Mouse (Mus musculus) kidney, embryonic 15.5 days (tissue): ENCODE measurements around the gene Stpg4. TPM values are rescaled to one million over a fixed set of nuclear protein-coding genes. Genes with fewer than 3 reads are reported as not detected.

Experiments used
- ATAC-seq: fragments of 200-750 bp; cut with Nextera tagmentation; replicated peaks from 2 replicates; pipeline ENCODE4 v1.8.0; 2017; ENCODE audit warnings: moderate TSS enrichment; ENCODE audit not compliant: low FRiP score
- H3K27ac ChIP-seq: fragments of 300-500 bp; sonication (generic); 2 replicates; pipeline ENCODE4 v1.5.1; 2015; ENCODE audit warnings: mild to moderate bottlenecking, inconsistent platforms
- H3K27me3 ChIP-seq: fragments of 300-500 bp; sonication (generic); 2 replicates; pipeline ENCODE4 v1.6.1; 2015; ENCODE audit warnings: inconsistent platforms
- H3K36me3 ChIP-seq: fragments of 300-500 bp; sonication (generic); 2 replicates; pipeline ENCODE4 v1.6.1; 2015; ENCODE audit warnings: inconsistent platforms
- H3K4me1 ChIP-seq: fragments of 300-500 bp; sonication (generic); 2 replicates; pipeline ENCODE4 v1.6.1; 2015; ENCODE audit warnings: inconsistent platforms
- H3K4me2 ChIP-seq: fragments of 300-500 bp; sonication (generic); 2 replicates; pipeline ENCODE4 v1.6.1; 2015; ENCODE audit warnings: moderate library complexity, mild to moderate bottlenecking, inconsistent platforms
- H3K4me3 ChIP-seq: fragments of 300-500 bp; sonication (generic); replicated peaks from 2 replicates; pipeline ENCODE4 v1.5.1; 2015; ENCODE audit warnings: mild to moderate bottlenecking, inconsistent platforms
- H3K9ac ChIP-seq: fragments of 300-500 bp; sonication (generic); 2 replicates; pipeline ENCODE4 v1.6.1; 2015; ENCODE audit warnings: mild to moderate bottlenecking, inconsistent platforms
- H3K9me3 ChIP-seq: fragments of 300-500 bp; sonication (generic); replicated peaks from 2 replicates; pipeline ENCODE4 v1.6.1; 2016; ENCODE audit warnings: inconsistent platforms
- WGBS: fragments of 180-500 bp; shearing (Covaris S2); methylation state at CpG from one replicate; pipeline ENCODE4 v1.1.7; 2015; ENCODE audit warnings: mixed read lengths; 5-methylcytosine and 5-hydroxymethylcytosine counted together
- polyA plus RNA-seq: library from polyadenylated mRNA; unstranded; fragments of >200 nt; fragmentation: Nextera tagmentation; extraction: Ambion mirVana; gene quantifications from 2 replicates; pipeline ENCODE4 v1.2.1, GENCODE M21; 2015

Gene Stpg4
- not detected in 2 replicates for polyA plus RNA-seq

DNA sequence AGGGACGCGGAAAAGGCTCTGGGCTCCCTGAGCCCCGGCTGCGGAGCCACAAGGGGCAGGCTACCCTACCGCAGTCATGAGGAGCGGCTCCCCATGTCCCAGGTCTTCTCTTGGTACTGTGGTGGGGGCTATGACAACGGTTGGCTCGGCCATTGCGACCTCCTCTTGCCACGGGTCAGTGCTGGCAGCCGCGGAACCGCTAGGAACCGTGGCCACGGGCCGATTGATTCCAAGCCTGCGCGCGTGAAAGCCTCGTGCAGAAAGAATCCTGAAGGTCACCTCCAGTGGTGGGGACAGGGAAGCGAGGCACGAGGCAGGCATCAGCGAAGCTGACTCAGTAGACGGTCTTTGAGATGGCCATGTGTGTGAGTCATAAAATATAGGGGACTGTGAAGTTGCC, at the start of gene Stpg4:
TSS of gene Stpg4 (minus strand) at position 231 of the 400 bp plus-strand sequence.
- peak; percentile 46; the same call in 1 of the 2 replicates for ATAC-seq
- WGBS = 57% methylated on average over 24 of the region's 24 CpGs
- Histone ChIP-seq H3K9me3 (no peaks in the 10 kb centered on the region), H3K4me3 (no peak within 1 kb of the TSS), H3K27ac (no peak within 1 kb of the TSS), H3K4me2 (no peak within 1 kb of the TSS), H3K9ac (no peak within 1 kb of the TSS), H3K36me3 (peaks cover 39% of the 10 kb centered on the region), H3K27me3 (no peaks in the 10 kb centered on the region), H3K4me1 (no peaks in the 10 kb centered on the region)

DNA sequence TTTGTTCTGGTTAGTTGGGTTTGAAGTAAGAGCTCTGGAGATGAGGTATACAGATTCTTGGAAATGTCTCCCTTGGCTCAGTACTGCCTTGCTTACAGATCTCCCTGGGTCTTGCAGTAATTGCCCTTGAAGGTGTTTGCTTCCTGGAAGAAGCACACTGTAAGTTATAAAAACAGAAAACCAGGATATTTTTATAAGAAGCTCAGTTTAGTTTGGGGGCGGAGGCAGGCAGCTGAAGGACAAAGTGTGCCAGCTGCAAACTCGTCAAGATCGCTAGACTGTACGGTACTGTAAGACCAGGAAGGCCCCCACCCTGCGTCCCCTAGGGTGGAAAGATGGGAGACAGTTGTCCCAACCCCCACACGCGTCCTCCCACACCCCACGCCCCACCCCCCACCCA, 47.8 kb upstream of the Stpg4 start:
- H3K27me3 ChIP-seq = peaks cover 3% of the 10 kb centered on the region; the same call in 1 of the 2 replicates
- H3K9ac ChIP-seq = no peak overlapping the region
- ATAC-seq = no peak
- WGBS = 39% methylated on average over 8 of the region's 8 CpGs
- no peak overlapping the region for H3K27ac ChIP-seq
- H3K9me3 ChIP-seq = no peaks in the 10 kb centered on the region
- H3K4me2 ChIP-seq = peak overlapping the region; percentile 64; the same call in 1 of the 2 replicates
- H3K36me3 ChIP-seq = no peaks in the 10 kb centered on the region
- H3K4me3 ChIP-seq = no peak overlapping the region
- H3K4me1 ChIP-seq = peaks cover 34% of the 10 kb centered on the region

- 0% methylated on average over 7 of the region's 7 CpGs for WGBS
- H3K27ac ChIP-seq = 0 out of 2 replicates have a peak overlapping the region, but pooled peaks have one; percentile 63
- peak overlapping the region; percentile 64 for H3K4me2 ChIP-seq
- peak overlapping the region; percentile 40 for H3K4me3 ChIP-seq
- no peaks in the 10 kb centered on the region for H3K36me3 ChIP-seq
- 0 out of 2 replicates have a peak, but pooled peaks have one; percentile 7 for ATAC-seq
- peaks cover 3% of the 10 kb centered on the region; the same call in 1 of the 2 replicates for H3K27me3 ChIP-seq
- peaks cover 34% of the 10 kb centered on the region for H3K4me1 ChIP-seq
- peak overlapping the region; percentile 17 for H3K9ac ChIP-seq
- no peaks in the 10 kb centered on the region for H3K9me3 ChIP-seq
These were observed 46.9 kb upstream of the Stpg4 start for GRCm38 (mm10) chr17:87474501-87474795.

- WGBS = under 1% methylated on average over 23 of the region's 23 CpGs
- Histone ChIP-seq H3K4me3 (peak overlapping the region; percentile 40), H3K9me3 (no peaks in the 10 kb centered on the region), H3K36me3 (no peaks in the 10 kb centered on the region), H3K9ac (peak overlapping the region; percentile 17), H3K4me1 (peaks cover 34% of the 10 kb centered on the region), H3K4me2 (peak overlapping the region; percentile 64), H3K27ac (peak overlapping the region; percentile 63), H3K27me3 (peaks cover 3% of the 10 kb centered on the region; the same call in 1 of the 2 replicates)
- peak; percentile 78 for ATAC-seq
These were observed 46.4 kb upstream of the Stpg4 start for GRCm38 (mm10) chr17:87473736-87474500.

GRCm38 (mm10) chr17:87473441-87473735, 45.8 kb upstream of the Stpg4 start:
- H3K36me3 ChIP-seq = no peaks in the 10 kb centered on the region
- 7% methylated on average over 9 of the region's 9 CpGs for WGBS
- peak overlapping the region; percentile 40 for H3K4me3 ChIP-seq
- ATAC-seq = 0 out of 2 replicates have a peak, but pooled peaks have one; percentile 10
- H3K27me3 ChIP-seq = peaks cover 3% of the 10 kb centered on the region; the same call in 1 of the 2 replicates
- peak overlapping the region; percentile 63 for H3K27ac ChIP-seq
- peak overlapping the region; percentile 17; the same call in 1 of the 2 replicates for H3K9ac ChIP-seq
- peak overlapping the region; percentile 64 for H3K4me2 ChIP-seq
- no peaks in the 10 kb centered on the region for H3K9me3 ChIP-seq
- H3K4me1 ChIP-seq = peaks cover 34% of the 10 kb centered on the region

DNA sequence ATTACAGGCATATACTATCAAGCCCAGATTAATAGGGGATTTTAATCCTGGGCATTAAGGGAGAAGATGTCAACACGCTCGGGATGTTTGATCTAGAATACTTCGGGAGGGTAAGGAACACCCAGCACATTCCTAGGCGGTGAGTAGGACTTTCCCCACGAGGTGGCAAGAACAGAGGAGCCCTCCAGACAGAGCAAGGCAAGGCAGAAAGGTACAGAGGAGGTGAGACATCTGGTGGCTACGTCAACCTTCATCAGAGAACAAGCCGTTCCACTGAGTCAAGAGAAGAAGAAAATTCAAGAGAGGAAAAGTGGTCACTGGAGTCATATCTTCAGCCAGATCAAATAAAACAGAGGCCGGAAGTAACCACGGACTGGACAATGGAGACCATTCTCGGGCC, 45.3 kb upstream of the Stpg4 start:
- peaks cover 34% of the 10 kb centered on the region for H3K4me1 ChIP-seq
- H3K4me3 ChIP-seq = peak overlapping the region; percentile 40
- no peaks in the 10 kb centered on the region for H3K36me3 ChIP-seq
- peak overlapping the region; percentile 64 for H3K4me2 ChIP-seq
- H3K9ac ChIP-seq = no peak overlapping the region
- no peaks in the 10 kb centered on the region for H3K9me3 ChIP-seq
- ATAC-seq = no peak
- H3K27ac ChIP-seq = peak overlapping the region; percentile 63
- H3K27me3 ChIP-seq = peaks cover 2% of the 10 kb centered on the region; the same call in 1 of the 2 replicates
- 47% methylated on average over 10 of the region's 10 CpGs for WGBS

DNA sequence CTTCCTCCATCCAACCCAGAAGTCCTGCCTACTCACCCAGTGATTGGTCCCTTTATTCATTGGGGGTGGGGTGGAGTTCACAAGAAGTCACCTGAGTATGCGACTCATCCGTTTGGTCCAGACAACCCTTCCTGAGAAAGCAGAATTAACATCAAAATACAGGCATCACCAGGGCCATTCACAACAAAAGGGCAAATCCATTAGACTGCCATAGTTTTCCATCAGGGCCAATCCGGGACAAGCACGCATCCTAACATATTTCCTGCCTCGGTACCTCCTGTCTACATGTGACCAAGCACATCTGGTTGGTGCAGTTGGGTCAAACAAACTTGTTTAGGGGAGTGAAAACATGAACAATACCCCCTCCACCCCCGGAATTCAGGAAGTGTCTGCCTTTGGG, 44.1 kb upstream of the Stpg4 start:
- Histone ChIP-seq H3K36me3 (no peaks in the 10 kb centered on the region), H3K4me3 (no peak overlapping the region), H3K27me3 (no peaks in the 10 kb centered on the region), H3K4me2 (no peak overlapping the region), H3K4me1 (peaks cover 34% of the 10 kb centered on the region), H3K9ac (no peak overlapping the region), H3K9me3 (no peaks in the 10 kb centered on the region), H3K27ac (no peak overlapping the region)
- no peak for ATAC-seq
- 76% methylated on average over 6 of the region's 6 CpGs for WGBS

GRCm38 (mm10) chr17:87470797-87471196, 43.3 kb upstream of the Stpg4 start:
- WGBS = 60% methylated on average over 8 of the region's 8 CpGs
- no peak overlapping the region for H3K4me3 ChIP-seq

DNA sequence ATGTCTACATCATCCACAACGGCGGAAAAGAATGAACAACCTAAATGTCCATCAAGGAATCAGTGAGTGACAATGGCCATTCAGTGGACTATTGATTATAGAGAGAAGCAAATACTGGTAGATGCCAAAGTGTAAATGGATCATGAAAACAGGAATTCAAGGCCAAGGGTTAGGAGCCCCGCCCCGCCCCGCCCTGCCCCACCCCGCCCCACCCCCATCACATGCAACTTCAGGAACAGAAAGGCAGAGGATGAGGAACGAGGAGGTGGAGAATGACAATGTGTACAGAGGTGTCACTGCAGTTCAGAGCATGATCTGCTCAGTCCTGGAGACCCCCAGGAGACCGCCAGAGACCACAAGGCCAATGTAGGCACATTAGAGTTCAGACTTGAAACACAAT, 42.7 kb upstream of the Stpg4 start:
- no peak for ATAC-seq
- no peaks in the 10 kb centered on the region for H3K36me3 ChIP-seq
- WGBS = 58% methylated on average over 8 of the region's 8 CpGs
- no peaks in the 10 kb centered on the region for H3K27me3 ChIP-seq
- no peak overlapping the region for H3K4me3 ChIP-seq
- H3K4me2 ChIP-seq = no peak overlapping the region
- no peaks in the 10 kb centered on the region for H3K9me3 ChIP-seq
- H3K27ac ChIP-seq = no peak overlapping the region
- peaks cover 28% of the 10 kb centered on the region for H3K4me1 ChIP-seq
- H3K9ac ChIP-seq = no peak overlapping the region

More at GRCm38 (mm10) chr17:87470797-87471196, 43.3 kb upstream of the Stpg4 start:
- Histone ChIP-seq H3K4me1 (peaks cover 34% of the 10 kb centered on the region), H3K27ac (no peak overlapping the region), H3K9ac (no peak overlapping the region), H3K36me3 (no peaks in the 10 kb centered on the region), H3K9me3 (no peaks in the 10 kb centered on the region), H3K4me2 (no peak overlapping the region), H3K27me3 (no peaks in the 10 kb centered on the region)
- no peak for ATAC-seq

- ATAC-seq = no peak
- WGBS = 90% methylated on average over 8 of the region's 8 CpGs
These were observed 41.9 kb upstream of the Stpg4 start for GRCm38 (mm10) chr17:87469428-87469827.

DNA sequence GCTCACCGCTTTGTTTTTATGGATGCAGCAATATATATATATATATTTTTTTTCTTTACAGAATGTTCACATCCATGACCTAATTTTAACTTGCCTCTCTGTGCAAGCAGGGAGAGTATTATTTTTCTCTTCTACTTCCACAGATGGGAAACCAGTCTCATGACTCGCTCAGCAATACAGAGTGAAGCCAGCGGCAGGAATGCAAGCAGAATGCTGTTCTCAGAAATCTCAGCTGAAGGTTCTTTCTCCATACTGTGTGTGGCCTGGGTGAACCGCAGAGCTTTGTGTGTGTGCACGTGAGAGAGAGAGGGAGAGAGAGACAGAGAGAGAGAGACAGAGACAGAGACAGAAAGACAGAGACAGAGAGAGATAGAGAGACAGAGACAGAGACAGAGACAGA, 41.1 kb upstream of the Stpg4 start:
- Histone ChIP-seq H3K4me3 (no peak overlapping the region), H3K4me1 (peaks cover 12% of the 10 kb centered on the region), H3K9me3 (no peaks in the 10 kb centered on the region), H3K36me3 (no peaks in the 10 kb centered on the region), H3K9ac (no peak overlapping the region), H3K27me3 (no peaks in the 10 kb centered on the region), H3K27ac (no peak overlapping the region), H3K4me2 (no peak overlapping the region)
- WGBS = 82% methylated on average over 5 of the region's 5 CpGs
- ATAC-seq = no peak

More at GRCm38 (mm10) chr17:87469428-87469827, 41.9 kb upstream of the Stpg4 start:
- no peak overlapping the region for H3K27ac ChIP-seq
- no peaks in the 10 kb centered on the region for H3K9me3 ChIP-seq
- peaks cover 20% of the 10 kb centered on the region for H3K4me1 ChIP-seq
- H3K9ac ChIP-seq = no peak overlapping the region
- no peak overlapping the region for H3K4me2 ChIP-seq
- H3K27me3 ChIP-seq = no peaks in the 10 kb centered on the region
- no peaks in the 10 kb centered on the region for H3K36me3 ChIP-seq
- H3K4me3 ChIP-seq = no peak overlapping the region

GRCm38 (mm10) chr17:87461499-87461896, 34.0 kb upstream of the Stpg4 start:
- no peaks in the 10 kb centered on the region for H3K9me3 ChIP-seq
- WGBS = 60% methylated on average over 3 of the region's 3 CpGs

More at GRCm38 (mm10) chr17:87461499-87461896, 34.0 kb upstream of the Stpg4 start:
- no peaks in the 10 kb centered on the region for H3K27me3 ChIP-seq
- peaks cover 43% of the 10 kb centered on the region for H3K4me1 ChIP-seq
- no peak overlapping the region for H3K9ac ChIP-seq
- H3K4me2 ChIP-seq = no peak overlapping the region
- no peaks in the 10 kb centered on the region for H3K36me3 ChIP-seq
- H3K27ac ChIP-seq = no peak overlapping the region
- H3K4me3 ChIP-seq = no peak overlapping the region
- 0 out of 2 replicates have a peak, but pooled peaks have one; percentile 12 for ATAC-seq
